Mouse (Mus musculus): ENCODE data around the gene Fam83g.
A peak's percentile ranks its signal among the peaks of the same experiment; 100 is the strongest.
"Not testable (repeated sequence)": the region's sequence is repeated elsewhere in the genome, so short reads cannot be mapped to it uniquely, and the experiment has no call there.

Gene Fam83g

DNA sequence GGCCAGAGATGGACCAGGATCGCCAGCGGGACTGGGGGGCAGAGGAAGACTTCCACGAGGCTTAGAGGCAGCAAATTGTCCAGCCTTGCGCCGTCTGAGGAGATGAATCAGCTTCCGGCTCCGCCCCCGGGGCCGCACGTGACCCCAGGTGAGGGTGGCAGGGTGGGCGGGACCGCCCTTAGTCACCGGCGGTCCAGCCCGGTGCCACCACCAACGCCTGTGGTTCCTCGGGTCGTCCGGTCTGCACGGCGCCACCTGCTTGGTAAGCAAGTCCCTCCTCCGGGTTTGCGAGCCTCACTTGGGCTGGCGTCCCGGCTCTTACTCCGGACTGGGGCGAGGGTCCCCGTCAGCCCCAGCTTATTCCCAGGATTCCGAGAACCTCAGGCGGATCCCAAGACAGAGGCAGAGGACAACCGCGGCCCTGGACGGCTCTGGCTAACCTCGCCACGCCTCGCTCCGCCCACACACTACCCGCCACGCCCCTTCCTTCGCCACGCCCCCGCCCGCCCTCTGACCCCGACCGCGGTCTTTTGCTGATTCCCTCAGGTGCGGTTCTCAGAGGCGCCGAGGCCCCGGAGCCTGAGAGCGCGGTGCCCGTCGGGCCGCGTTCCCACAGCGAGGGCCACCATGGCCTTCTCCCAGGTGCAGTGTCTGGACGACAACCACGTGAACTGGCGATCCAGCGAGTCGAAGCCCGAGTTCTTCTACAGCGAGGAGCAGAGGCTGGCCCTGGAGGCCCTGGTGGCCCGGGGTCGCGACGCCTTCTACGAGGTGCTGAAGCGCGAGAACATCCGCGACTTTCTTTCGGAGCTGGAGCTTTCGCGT is at the start of gene Fam83g:
Fam83g (plus strand) TSS at position 185 of the 825 bp plus-strand sequence.
- peak; percentile 39 to 46 for DNase-seq

GRCm38 (mm10) chr11:61636309-61636708 is 47.6 kb upstream of the Fam83g start:
- not testable (repeated sequence) for DNase-seq

DNA sequence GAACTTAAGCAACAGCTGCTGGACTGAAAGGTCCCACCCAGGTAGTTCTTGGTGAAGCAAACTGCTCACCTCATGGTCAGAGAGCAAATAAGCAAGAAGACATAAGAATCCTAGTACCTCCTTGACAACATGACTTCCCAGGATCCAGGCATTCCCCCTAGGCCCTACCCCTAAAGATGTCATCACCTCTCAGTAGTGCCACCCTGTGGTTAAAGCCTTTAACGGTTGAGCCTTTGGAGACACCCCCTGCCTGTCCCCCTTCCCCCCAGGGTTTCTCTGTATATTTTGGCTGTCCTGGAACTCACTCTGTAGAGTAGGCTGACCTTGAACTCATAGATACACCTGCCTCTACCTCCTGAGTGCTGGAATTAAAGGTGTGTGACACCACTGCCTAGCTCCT is 46.5 kb upstream of the Fam83g start:
- DNase-seq: no peak

- no peak for DNase-seq
Observed at GRCm38 (mm10) chr11:61637856-61638255, 46.0 kb upstream of the Fam83g start.

- peak in 1 of 2 experiments; percentile 47 for DNase-seq
Observed at GRCm38 (mm10) chr11:61638764-61639536, 44.9 kb upstream of the Fam83g start.

- DNase-seq: no peak
Observed at GRCm38 (mm10) chr11:61639601-61640177, 44.2 kb upstream of the Fam83g start.

GRCm38 (mm10) chr11:61640585-61640984 is 43.3 kb upstream of the Fam83g start:
- DNase-seq: not testable (repeated sequence)

- no peak for DNase-seq
Observed at GRCm38 (mm10) chr11:61642106-61642505, 41.8 kb upstream of the Fam83g start.

GRCm38 (mm10) chr11:61643184-61643961 is 40.5 kb upstream of the Fam83g start:
- DNase-seq: no peak

DNA sequence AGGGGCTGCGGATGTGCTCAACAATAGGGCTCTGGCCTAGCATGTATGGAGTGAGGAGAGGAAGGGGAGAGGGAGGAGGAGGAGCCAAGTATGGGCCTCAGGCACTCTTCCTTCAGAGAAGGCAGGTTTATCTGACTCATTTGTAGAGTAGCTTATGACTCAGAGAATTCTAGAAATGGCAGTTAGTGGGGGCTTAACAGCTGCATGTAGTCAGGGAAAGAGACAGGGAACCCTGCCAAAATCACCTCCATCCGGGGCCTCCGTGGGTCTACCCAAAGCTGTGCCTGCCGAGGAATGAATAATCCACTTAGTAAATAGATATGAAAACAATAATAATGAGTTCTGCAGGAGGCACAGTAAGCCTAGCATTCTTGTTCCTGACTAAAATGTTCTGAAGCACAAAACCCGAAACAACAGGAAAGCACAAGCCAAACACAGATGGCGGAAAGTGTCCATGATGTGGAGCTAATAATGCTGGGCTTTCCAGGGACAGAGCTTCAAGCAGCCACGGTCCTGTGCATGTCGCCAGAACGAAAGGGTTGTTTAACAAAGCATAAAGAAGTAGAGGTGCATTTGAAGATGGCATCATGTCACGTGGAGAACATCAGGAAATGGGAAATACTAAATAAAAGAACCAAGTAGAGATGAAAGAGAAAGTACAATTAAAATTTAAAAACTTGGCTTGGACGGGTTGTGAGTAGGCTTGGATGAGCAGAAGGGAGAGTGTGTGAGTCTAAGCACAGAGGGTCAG is 39.1 kb upstream of the Fam83g start:
- no peak for DNase-seq

- DNase-seq: no peak
Observed at GRCm38 (mm10) chr11:61645357-61645857, 38.5 kb upstream of the Fam83g start.

DNA sequence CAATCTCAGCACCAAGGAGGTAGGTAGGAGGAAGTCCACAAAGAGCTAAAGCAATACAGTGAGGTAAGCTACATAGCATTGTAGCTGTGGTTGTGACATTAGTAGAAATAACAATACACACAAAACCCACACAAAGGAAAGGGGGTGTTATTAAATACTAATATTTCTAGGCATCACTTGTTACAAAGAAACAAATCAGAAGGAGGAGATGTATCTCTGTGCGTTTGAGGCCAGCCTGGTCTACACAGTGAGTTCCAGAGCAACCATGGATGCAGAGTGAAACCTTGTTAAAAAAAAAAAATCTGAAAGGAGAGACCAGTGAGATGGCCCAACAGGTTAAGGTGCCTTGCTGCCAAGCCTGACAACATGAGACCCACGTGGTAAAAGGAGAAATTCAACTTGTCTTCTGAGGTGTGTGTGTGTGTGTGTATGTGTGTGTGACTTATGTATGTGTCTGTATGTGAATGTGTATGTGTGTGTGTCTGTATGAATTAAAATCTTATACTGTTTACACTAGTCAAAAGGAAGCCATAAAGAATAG is 37.3 kb upstream of the Fam83g start:
- DNase-seq: no peak

DNA sequence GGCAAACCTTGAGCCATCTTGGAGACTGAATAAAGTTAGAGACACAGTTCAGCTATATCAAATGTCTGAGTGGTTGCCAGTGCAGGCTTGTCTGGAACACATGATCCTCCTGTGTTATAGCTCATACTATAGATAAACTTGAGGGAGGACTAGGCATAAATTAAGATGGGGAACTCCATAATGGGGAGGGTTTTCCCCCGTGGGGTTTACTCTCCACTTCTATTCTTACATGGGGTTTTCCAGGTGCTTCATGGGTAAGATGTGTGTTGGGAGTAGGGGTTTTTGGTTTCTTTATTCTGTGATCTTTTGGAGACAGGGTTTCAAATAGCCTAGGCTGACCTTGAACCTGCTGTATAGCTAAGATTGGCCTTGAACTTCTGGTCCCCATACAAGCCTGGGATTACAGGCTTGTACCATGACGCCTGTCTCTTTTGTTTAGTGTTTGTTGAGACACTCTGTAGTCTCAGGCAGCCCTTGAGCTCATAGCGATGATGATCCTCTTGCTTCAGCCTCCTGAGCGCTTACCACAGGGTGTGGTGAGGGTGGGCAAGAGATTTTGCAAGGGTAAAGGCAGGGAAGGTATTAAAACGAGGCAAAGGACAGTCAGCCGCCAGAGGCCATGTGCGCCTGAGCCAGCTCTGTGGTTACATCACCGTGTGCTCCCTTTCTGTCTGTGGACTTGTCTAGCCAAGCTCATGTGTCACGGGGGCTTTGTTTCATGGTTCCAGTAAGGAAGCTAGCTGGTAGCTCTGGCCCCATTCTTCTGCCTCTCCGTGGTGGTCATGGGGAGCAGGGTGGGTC is 36.6 kb upstream of the Fam83g start:
- no peak for DNase-seq

DNA sequence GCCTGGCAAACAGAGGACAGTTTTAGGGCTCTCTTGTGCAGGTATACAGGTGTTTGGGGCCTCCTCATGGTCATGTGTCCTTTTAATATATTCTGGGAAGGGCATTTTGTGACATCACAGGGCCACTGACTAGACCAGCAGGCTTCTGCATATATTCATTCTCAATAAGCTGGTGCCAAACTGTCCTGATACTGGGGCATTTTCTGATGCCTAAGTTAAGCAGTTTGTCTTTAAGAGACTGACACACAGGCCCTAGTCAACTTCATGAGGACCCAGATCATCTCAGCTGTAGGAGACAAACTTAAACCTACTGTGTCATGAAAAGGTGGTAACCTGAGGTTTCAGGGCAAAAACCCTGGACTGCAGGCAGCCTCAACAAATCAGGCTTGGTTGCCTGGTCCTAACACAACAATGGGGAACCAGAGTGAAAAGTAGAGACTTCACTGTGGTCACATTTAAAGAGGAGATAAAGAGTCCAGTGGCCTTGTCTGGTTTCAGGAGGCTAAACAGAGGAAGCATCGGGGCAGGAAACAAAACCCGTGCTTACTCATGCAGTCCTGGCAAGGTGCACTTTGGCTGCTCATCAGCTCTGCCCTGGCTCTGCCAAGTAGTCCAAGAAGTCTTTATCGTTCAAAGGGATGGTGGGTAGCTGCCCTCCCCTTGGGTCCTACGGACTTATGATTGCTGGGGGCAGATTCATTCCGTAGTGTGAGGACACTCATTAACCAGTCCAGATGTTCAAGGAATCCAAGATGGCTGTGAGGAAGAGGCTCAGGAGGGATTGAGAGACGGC is 35.7 kb upstream of the Fam83g start:
- no peak for DNase-seq

DNA sequence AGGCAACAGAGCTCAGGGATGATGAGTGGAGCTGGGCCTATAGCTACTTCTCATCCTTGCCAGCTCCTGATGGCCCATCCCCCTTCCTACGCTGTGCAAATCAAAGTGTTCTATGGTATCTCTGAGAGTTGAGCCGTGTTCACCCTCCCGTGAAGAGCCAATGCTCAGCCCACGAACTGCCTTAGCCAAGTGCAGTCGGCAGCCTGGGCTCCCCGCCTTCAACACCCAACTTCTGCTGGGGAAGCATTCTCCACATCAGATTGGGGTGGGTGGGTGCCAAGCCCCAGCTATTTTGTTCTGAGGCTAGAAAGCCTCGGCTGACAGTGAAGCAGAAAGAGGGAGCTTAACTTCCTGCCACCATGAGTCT is 35.2 kb upstream of the Fam83g start:
- no peak for DNase-seq

GRCm38 (mm10) chr11:61649163-61649580 is 34.7 kb upstream of the Fam83g start:
- DNase-seq: no peak

DNA sequence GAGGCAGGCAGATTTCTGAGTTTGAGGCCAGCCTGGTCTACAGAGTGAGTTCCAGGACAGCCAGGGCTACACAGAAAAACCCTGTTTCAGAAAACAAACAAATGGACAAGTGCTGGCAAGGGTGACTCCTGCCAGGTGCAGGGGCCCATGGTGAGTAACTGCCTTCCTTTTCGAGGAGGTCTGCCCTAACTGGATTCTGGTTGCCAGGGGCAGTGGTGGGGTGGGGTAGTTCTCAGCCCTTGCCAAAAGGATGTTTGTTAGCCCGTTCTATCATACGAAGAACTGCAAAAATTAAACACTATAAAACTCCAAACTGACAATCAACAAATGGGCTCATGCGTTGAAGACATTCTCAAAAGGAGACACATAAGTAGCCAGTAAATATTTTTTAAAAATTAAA is 34.3 kb upstream of the Fam83g start:
- DNase-seq: no peak

GRCm38 (mm10) chr11:61650470-61651265 is 33.2 kb upstream of the Fam83g start:
- no peak for DNase-seq

GRCm38 (mm10) chr11:61652216-61652615 is 31.7 kb upstream of the Fam83g start:
- DNase-seq: no peak
